Mouse (Mus musculus) C3H10T1/2 (cell line): Measurements from ENCODE around the gene Timm44. TPM values are rescaled to one million over a fixed set of nuclear protein-coding genes. Genes with fewer than 3 reads are reported as not detected.

ENCODE experiments used
- polyA plus RNA-seq, 2 experiments: library from polyadenylated mRNA; unstranded; fragments of >200 nt; fragmentation: generic; extraction: Trizol; gene quantifications; one replicate each; pipeline ENCODE4 v1.2.1; 2012; ENCODE audit warnings: missing spikeins in 2 of 2

Timm44 gene
- 10 to 100 TPM in 1 of 2 experiments, 1 to 10 TPM in 1; 9.3 to 42.5 TPM for polyA plus RNA-seq

DNA sequence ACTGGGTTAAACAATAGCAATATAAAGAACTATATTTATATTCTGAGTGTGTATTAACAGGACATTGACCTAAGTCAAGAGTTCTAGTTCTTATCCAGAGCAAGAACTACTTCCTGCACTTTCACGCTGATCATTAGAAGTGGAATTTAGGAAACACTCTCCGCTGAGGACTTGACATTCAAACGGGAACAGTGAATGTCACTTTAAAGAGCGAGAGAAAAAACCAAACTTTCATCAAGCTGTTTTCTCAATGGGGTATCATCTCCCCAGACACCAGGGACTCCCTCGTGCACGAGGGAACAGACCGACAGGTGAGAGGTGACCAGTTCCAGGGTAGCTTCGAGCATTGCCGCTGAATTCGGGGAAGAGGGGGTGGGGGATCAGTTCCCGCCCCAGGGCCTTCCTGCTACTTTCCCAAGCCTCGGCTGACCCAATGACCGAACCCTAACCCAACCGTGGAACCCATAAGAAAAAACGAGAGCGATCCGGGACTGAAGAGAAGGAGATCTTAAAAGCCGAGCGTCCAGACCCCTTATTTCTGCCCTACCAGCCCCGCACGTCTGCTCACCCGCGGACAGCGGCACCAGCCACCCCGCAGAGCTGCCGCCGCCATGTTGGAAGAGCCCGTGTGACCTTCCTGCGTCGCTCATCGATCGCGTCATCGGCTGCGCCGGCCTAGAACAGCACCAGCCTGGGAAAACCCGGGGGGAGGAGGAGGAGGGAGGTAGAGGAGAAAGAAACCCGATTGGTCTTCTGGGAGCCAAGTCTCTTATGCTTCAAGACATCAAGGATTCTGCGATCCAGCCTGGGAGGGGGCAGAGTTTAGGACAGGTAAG, at the start of gene Timm44:
Gene Timm44 (minus strand): TSS at position 639 of the 836 bp plus-strand sequence.

DNA sequence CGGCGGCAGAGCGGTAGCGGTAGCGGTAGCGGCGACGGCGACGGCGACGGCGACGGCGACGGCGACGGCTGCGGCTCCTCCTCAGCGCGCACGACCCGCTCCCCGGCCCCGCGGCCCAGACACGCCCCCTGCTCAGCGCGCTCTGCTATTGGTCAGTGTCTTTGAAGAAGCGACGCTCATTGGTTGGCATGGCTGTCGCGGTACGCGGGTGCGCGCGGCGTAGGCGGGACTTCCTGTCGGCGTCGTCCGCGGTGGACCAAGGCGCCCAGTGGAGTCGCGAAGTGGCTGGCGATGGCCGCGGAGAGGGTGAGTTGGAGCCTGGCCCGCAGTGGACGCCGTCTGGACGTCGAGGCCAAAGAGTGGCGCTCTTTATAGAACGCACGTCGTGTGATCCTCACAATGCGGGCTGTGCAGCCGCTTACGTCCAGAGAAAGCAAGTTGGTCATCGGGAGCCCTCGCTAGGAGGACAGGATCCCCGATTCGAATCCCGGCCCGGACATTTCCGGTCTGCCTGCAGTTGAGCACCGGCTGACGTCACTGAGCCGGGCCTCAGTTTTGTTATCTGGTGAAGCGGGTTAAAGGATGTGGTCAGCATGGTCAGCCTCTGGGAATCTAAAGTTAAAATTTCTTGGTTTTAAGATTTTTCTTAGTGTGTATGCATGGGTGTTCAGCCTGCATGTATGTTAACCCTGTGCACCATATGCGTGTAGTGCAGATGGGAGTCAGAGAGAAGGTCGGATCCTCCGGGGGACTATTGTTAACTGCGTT, 49.5 kb upstream of the Timm44 start, which contains the start of the genes Ccl25 and Elavl1:
Gene Ccl25 (plus strand): TSS at position 228 of the 768 bp plus-strand sequence.
Gene Elavl1 (minus strand): TSS at position 431 of the 768 bp plus-strand sequence.

GRCm38 (mm10) chr8:4259125-4259804, 16.4 kb downstream of the Timm44 start, which contains the start of gene Ctxn1:
Gene Ctxn1 (minus strand): TSS chr8:4259274.

DNA sequence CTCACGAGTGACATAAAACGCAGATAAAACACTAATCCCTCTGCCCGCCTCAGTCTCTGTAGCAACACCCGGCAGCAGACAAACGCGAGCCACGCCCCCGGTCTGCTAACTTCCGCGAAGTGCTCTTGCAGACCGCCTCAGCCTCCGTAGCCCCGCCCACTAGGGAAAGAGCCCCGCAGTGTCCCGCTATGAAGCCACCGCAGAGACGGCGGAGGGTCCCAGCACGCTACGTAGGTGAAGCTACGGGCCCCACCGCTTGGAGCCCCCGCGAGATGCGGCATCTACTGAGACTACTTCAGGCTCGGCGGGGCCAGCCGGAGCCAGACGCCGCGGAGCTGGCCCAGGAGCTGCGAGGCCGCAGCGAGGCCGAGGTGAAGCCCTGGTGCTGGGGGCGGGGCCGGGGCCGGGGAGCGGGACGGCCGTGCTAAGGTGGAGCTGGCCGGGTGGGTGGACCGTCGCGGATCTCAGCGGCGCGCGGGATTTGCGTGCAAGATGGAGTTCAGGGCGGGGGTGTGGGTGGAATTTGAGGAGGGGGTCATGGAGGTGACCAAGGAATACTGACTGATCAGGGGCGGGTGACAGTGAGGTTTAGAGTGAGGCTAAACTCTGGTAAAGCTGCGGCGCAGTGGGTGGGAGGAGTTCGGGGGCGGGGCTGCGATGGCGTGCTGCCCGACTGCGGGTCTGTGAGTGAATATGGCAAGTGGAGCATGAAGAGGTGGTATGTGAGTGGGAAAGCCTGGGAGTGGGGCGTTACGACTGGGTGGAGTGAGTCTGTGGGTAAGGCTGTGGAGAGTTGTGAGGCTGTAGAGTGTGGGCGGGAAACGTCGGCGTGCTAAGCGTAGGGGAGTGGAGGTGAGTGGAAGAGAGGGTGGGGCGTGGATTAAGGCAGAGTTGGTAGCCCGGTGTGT, 22.5 kb downstream of the Timm44 start, which contains the start of gene Snapc2:
Gene Snapc2 (plus strand): TSS at position 147 of the 908 bp plus-strand sequence.

GRCm38 (mm10) chr8:4247951-4248540, 27.7 kb downstream of the Timm44 start, which contains the start of gene Tgfbr3l:
Gene Tgfbr3l (plus strand): TSS chr8:4248214.

DNA sequence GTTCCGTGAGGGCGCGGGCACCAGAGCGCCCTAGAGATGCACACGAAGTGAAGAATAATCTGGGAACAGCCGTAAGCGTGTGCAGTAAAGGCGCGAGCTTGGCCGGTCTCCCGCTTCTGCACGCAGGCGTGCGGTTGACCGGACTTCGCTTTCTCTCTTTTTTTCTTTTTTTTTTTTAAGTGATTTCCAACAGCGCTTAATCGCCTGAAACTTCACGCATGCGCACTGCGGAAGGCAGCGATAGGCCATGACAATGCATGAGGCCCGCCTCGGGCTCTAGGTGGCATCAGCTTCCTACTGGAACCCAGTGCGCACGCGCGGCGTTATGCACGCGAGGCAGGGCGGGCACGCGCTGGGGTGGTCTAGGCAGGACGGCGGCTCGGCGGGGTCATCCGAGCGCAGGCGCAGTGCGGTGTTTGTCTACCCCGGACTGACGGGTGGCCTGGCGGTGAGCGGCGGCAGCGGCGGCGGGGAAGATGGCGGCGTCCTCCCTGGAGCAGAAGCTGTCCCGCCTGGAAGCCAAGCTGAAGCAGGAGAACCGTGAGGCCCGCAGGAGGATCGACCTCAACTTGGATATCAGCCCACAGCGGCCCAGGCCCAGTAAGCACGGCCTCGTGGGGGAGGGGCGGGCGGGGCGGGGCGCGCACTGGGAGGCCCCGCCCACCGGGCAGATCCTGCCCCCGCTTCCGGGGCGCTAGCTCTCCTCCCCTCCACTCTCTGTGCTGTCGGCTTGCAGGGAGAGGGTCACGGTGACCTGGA, 37.1 kb downstream of the Timm44 start, which contains the start of the genes Map2k7 and Gm49320:
Gene Map2k7 (plus strand): TSS at position 307 of the 759 bp plus-strand sequence.
Gene Gm49320 (plus strand): TSS at position 432 of the 759 bp plus-strand sequence.

GRCm38 (mm10) chr8:4226739-4227347, 48.9 kb downstream of the Timm44 start, which contains the start of gene Lrrc8e:
Gene Lrrc8e (plus strand): TSS chr8:4226827.

DNA sequence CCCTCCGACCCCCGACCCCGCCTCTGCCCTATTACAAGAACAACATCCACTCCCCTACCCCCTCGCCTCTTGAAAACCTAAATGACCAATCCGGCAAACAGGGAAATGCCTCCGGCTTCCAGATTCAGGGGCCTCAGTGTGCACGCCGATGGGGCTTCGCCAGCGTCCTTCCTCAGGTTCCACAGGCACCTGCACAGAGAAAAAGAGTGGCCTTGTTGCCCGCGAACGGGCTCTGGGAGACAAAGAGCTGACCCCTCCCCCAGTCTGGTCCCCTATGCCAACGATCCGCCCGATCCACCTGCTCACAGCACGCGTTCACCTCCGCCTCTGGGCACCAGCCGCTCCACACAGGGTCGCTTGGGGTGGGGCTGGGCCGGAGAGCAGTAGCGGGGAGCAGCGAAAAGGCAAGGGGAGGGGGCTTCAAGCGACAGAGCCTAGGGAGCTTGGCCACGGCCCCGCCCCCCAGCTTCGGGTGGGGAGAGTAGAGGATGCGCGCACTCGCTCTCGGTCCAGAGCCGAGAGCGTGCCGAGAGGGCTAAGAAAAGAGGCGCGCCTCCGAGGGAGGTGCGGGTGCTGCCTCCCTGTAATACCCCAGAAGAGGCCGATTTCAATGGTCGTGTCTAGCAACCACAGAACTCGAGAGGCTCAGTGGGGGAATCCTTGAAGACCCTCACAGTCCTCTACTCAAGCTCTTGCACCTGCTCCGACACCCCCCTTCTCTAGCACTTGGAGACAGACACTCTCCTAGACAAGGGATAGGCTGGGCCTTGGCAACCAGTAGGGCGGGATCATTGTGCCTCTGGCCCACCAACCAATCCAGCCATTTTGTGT, 58.7 kb downstream of the Timm44 start, which contains the start of gene Prr36:
Gene Prr36 (minus strand): TSS at position 669 of the 831 bp plus-strand sequence.

Other genes starting within 250 kb of the Timm44 start
- not detected for gene Cd209f, start 170.1 kb downstream of the Timm44 start, polyA plus RNA-seq
- not detected for gene Cd209g, start 141.8 kb downstream of the Timm44 start, polyA plus RNA-seq
- gene Evi5l, start 109.3 kb downstream of the Timm44 start, polyA plus RNA-seq, result 10 to 100 TPM in 1 of 2 experiments, 1 to 10 TPM in 1; 7.0 to 27.1 TPM
- gene Prr36, start 58.5 kb downstream of the Timm44 start, polyA plus RNA-seq, result under 1 TPM; 0.02 to 0.20 TPM
- 1 to 10 TPM; 1.4 to 2.5 TPM for gene Lrrc8e, start 49.1 kb downstream of the Timm44 start, polyA plus RNA-seq
- gene Map2k7, start 37.2 kb downstream of the Timm44 start, polyA plus RNA-seq, result 10 to 100 TPM; 12.4 to 29.1 TPM
- under 1 TPM; 0.02 to 0.73 TPM for gene Gm49320, start 37.0 kb downstream of the Timm44 start, polyA plus RNA-seq
- gene Tgfbr3l, start 27.7 kb downstream of the Timm44 start, polyA plus RNA-seq, result 1 to 10 TPM in 1 of 2 experiments, under 1 TPM in 1; 0.40 to 6.6 TPM
- gene Snapc2, start 22.8 kb downstream of the Timm44 start, polyA plus RNA-seq, result 10 to 100 TPM; 52.6 to 62.2 TPM
- 10 to 100 TPM; 46.2 to 69.6 TPM for gene Ctxn1, start 16.6 kb downstream of the Timm44 start, polyA plus RNA-seq
- 10 to 100 TPM in 1 of 2 experiments, 1 to 10 TPM in 1; 2.7 to 12.2 TPM for gene Ccl25, start 49.3 kb upstream of the Timm44 start, polyA plus RNA-seq
- 10 to 100 TPM; 18.1 to 38.4 TPM for gene Elavl1, start 49.5 kb upstream of the Timm44 start, polyA plus RNA-seq
- gene Cers4, start 217.1 kb upstream of the Timm44 start, polyA plus RNA-seq, result 1 to 10 TPM in 1 of 2 experiments, under 1 TPM in 1; 0.37 to 2.0 TPM